Mouse (Mus musculus): ENCODE results near the gene Ppm1h.

GRCm38 (mm10) chr10:122830638-122831037, 152.1 kb downstream of the Ppm1h start:
- TF ChIP-seq CTCF (IDR thresholded peaks at IDR 0.05): no peak
- no peak for TF ChIP-seq EP300 (IDR thresholded peaks at IDR 0.05)

Data from lung, postnatal 0 days (tissue).